Mouse (Mus musculus) monocyte, adult 5-6 weeks (primary cell): ENCODE measurements around the gene Lzts3. TPM values are rescaled to one million over a fixed set of nuclear protein-coding genes. Genes with fewer than 3 reads are reported as not detected.
"Not testable (repeated sequence)": the region's sequence is repeated elsewhere in the genome, so short reads cannot be mapped to it uniquely, and the experiment has no call there.

ENCODE experiments used
- ATAC-seq: fragments of 153-309, 156-312 bp; replicated peaks from 2 replicates; pipeline ENCODE4 v1.8.0; 2017; ENCODE audit warnings: mild to moderate bottlenecking; ENCODE audit not compliant: low TSS enrichment, insufficient number of reproducible peaks, severe bottlenecking, poor library complexity, low FRiP score
- total RNA-seq: library from RNA; stranded (forward); fragments of 200-1000, 200-491, 200-594 nt; gene quantifications from 3 replicates; pipeline ENCODE4 v1.2.3, GENCODE M21; 2017

Lzts3 gene
- 0.29 to 0.95 TPM (median 0.85 TPM) in 3 replicates for total RNA-seq

GRCm38 (mm10) chr2:130642684-130643369 is at the start of gene Lzts3:
Lzts3 (minus strand) TSS chr2:130642803.
- peak; percentile 71 for ATAC-seq

GRCm38 (mm10) chr2:130689011-130689410 is 46.4 kb upstream of the Lzts3 start:
- ATAC-seq: no peak

- no peak for ATAC-seq
Observed at GRCm38 (mm10) chr2:130685426-130685825, 42.8 kb upstream of the Lzts3 start.

GRCm38 (mm10) chr2:130681531-130681930 is 38.9 kb upstream of the Lzts3 start:
- no peak for ATAC-seq

DNA sequence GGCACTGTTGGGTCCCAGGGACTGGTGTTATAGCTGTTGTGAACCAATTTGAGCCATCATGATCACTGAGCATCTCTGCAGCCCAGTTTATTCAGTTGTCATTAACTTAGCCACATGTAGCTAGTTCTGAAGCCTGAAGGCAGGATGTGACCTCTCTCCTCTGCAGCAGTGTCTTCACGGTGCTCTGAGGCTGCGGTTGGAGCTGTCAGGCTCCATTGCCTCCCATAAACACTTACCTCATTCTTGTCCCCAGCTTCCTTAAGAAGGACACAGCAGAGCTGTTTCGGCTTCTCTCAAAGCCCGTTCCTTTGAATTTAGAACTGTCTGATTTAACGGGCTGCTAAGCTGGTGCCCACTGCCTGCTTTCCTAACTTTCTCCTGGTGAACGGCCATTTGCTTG is 37.3 kb upstream of the Lzts3 start:
- ATAC-seq: no peak

GRCm38 (mm10) chr2:130679154-130679553 is 36.6 kb upstream of the Lzts3 start:
- ATAC-seq: no peak

- ATAC-seq: no peak
Observed at GRCm38 (mm10) chr2:130677211-130677610, 34.6 kb upstream of the Lzts3 start.

GRCm38 (mm10) chr2:130667559-130667958 is 25.0 kb upstream of the Lzts3 start, which contains the start of gene Itpa:
Itpa (plus strand) TSS chr2:130667610.
- ATAC-seq: peak; percentile 84

GRCm38 (mm10) chr2:130664102-130664701 is 21.6 kb upstream of the Lzts3 start, which contains the start of gene Ddrgk1:
Ddrgk1 (minus strand) TSS chr2:130664659.
- ATAC-seq: peak; percentile 85

- no peak for ATAC-seq
Observed at GRCm38 (mm10) chr2:130663342-130663741, 20.7 kb upstream of the Lzts3 start.

DNA sequence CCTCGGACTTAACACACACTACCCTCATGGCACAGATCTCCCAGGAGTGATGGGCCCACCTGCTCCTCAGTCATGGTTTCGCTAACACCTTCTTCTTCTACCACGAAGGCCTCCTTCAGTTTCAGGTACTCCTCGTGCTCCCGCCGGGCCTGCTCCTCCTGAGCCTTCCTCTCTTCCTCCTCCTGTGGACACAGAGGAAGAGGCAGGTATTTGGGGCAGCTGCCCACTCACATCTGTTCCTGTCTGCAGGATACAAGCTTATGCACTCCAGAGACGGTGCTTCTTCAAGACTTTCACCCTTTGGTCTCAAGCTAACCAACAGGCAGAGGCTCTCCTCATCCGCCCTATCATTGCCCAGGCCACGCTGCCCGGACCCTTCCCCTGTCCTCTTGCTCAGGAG is 15.9 kb upstream of the Lzts3 start:
- ATAC-seq: no peak

GRCm38 (mm10) chr2:130657541-130657940 is 14.9 kb upstream of the Lzts3 start:
- ATAC-seq: no peak

GRCm38 (mm10) chr2:130656536-130656935 is 13.9 kb upstream of the Lzts3 start:
- ATAC-seq: no peak

DNA sequence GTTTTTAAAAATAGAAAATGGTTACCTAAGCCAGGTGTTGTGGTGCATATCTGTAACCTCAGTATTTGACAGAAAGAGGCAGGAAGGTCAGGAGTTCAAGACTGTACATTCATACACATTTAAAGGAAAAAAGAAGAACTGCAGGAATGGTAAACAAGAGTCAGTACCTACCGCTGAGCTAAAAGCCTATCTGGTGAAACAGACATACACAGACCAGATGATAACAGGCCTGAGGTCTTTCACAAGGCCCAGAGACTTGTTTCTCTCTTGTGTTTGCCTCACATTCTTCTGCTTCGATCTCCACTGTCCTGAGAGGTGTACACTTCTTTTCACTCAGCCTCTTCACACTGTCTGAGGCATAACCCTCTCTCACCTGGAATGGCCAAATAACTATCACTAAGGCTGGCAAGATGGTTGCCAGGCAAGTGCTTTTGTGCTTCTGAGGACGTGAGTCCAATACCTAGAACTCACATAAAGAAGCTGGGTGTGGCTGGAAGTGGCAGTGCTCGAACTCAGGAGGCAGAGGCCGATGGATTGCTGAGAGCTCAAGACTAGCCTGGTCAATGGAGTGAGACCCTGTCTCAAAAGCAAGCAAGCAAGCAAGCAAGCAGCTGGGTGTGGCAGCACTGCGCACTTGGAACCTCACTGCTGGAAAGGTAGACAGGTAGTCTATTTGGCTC is 13.2 kb upstream of the Lzts3 start:
- ATAC-seq: no peak

GRCm38 (mm10) chr2:130653760-130654159 is 11.2 kb upstream of the Lzts3 start:
- no peak for ATAC-seq

GRCm38 (mm10) chr2:130653303-130653702 is 10.7 kb upstream of the Lzts3 start:
- ATAC-seq: no peak

- ATAC-seq: not testable (repeated sequence)
Observed at GRCm38 (mm10) chr2:130649028-130649427, 6.4 kb upstream of the Lzts3 start.

- no peak for ATAC-seq
Observed at GRCm38 (mm10) chr2:130645198-130645597, 2.6 kb upstream of the Lzts3 start.

DNA sequence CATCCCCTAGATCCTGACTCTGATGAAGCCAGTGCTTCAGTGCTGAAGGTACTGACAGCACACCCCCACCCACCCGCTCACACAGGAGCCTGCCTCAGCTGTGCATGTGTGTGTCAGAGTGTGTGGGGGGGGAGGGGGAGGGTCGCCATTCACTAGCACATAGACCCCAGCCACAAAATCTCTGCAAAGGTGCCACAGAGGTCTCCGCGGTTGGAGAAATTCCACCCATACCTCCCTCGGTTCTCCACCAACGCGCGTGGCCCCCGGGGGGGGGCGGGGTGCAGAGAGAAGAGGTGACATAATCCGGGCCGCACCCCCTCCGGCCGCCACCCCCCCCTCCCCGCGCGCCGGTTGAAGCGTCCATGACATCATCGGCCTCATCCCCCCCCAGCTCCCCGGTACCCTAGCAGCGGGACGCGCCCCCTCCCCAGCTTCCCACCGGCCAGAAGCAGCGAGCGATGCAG is 374 bp downstream of the Lzts3 start:
- ATAC-seq: no peak
